Mouse (Mus musculus): ENCODE measurements around the gene Ndufa9.

- TF ChIP-seq CTCF (IDR thresholded peaks at IDR 0.05; ENCODE audit: extremely low read depth, insufficient read depth, insufficient read length, insufficient replicate concordance) (no peak), POLR2A (IDR thresholded peaks at IDR 0.05; ENCODE audit: low read depth, low read length) (no peak)
Observed at GRCm38 (mm10) chr6:126772326-126772725, 76.6 kb downstream of the Ndufa9 start.

All from spleen, adult 2 months (tissue).